Mouse (Mus musculus): ENCODE data around the gene Gm4869. TPM values are rescaled to one million over a fixed set of nuclear protein-coding genes. Genes with fewer than 3 reads are reported as not detected.
"Not testable (repeated sequence)": the region's sequence is repeated elsewhere in the genome, so short reads cannot be mapped to it uniquely, and the experiment has no call there.

The Gm4869 gene
- total and polyA plus RNA-seq, 2 experiments from 2014 or later = not detected

GRCm38 (mm10) chr5:140481458-140481857 lies 36.0 kb downstream of the Gm4869 start:
- WGBS = 79% methylated on average over 4 of the region's 4 CpGs
- ATAC-seq (ENCODE audit: low FRiP score) (no peak), DNase-seq (ENCODE audit: low spot score) (no peak)
- no peaks in the 10 kb centered on the region for H3K4me1 ChIP-seq (ENCODE audit: insufficient read depth, low read length)
- TF ChIP-seq CTCF (IDR thresholded peaks at IDR 0.05) = no peak
- H3K9ac ChIP-seq (replicated peaks; ENCODE audit: low read length, poor library complexity, severe bottlenecking) = no peak overlapping the region
- H3K27me3 ChIP-seq (ENCODE audit: insufficient read depth, low read length) = no peaks in the 10 kb centered on the region
- H3K4me3 ChIP-seq (ENCODE audit: low read depth, low read length) = no peak overlapping the region
- no peaks in the 10 kb centered on the region for H3K36me3 ChIP-seq (ENCODE audit: insufficient read depth, low read length)
- H3K4me2 ChIP-seq (ENCODE audit: low read depth, low read length, poor library complexity, severe bottlenecking) = no peak overlapping the region
- no peaks in the 10 kb centered on the region for H3K9me3 ChIP-seq (ENCODE audit: low read length)
- no peak overlapping the region for H3K27ac ChIP-seq (ENCODE audit: low read depth, low read length)

DNA sequence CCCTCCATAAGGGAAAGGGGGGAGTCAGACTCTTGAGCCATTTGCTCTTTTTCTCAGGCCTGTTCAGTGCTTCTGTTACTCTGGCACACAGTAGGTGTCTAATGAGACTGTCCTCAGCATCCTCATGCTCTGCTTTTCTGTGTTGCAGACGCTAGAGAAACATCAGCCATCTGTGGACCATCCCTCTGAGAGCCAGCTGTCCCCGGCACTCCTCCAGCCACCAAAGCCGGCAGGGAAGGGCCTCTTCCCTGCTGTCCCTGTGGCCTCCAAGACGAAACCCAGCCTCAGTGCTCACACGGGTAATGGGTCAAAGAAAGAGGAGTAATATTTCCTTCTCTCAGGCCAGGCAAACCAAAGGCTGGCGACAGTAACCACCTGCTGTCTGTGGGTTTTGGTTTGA lies 45.7 kb downstream of the Gm4869 start:
- Histone ChIP-seq H3K27ac (ENCODE audit: low read depth, low read length) (no peak overlapping the region), H3K4me3 (ENCODE audit: low read depth, low read length) (no peak overlapping the region), H3K9ac (replicated peaks; ENCODE audit: low read length, poor library complexity, severe bottlenecking) (no peak overlapping the region), H3K36me3 (ENCODE audit: insufficient read depth, low read length) (no peaks in the 10 kb centered on the region), H3K4me2 (ENCODE audit: low read depth, low read length, poor library complexity, severe bottlenecking) (no peak overlapping the region), H3K9me3 (ENCODE audit: low read length) (no peaks in the 10 kb centered on the region), H3K4me1 (ENCODE audit: insufficient read depth, low read length) (no peaks in the 10 kb centered on the region), H3K27me3 (ENCODE audit: insufficient read depth, low read length) (no peaks in the 10 kb centered on the region)
- no peak for TF ChIP-seq CTCF (IDR thresholded peaks at IDR 0.05)
- DNase-seq (ENCODE audit: low spot score) = no peak
- 65% methylated on average over 6 of the region's 6 CpGs for WGBS
- ATAC-seq (ENCODE audit: low FRiP score) = no peak

- H3K4me1 ChIP-seq (ENCODE audit: insufficient read depth, low read length) = no peaks in the 10 kb centered on the region
- H3K36me3 ChIP-seq (ENCODE audit: insufficient read depth, low read length) = no peaks in the 10 kb centered on the region
- no peak overlapping the region for H3K27ac ChIP-seq (ENCODE audit: low read depth, low read length)
- 44% methylated on average over 11 of the region's 11 CpGs for WGBS
- H3K4me2 ChIP-seq (ENCODE audit: low read depth, low read length, poor library complexity, severe bottlenecking) = no peak overlapping the region
- H3K9me3 ChIP-seq (ENCODE audit: low read length) = no peaks in the 10 kb centered on the region
- no peak overlapping the region for H3K4me3 ChIP-seq (ENCODE audit: low read depth, low read length)
- DNase-seq (ENCODE audit: low spot score) (no peak), ATAC-seq (ENCODE audit: low FRiP score) (no peak)
- no peak for TF ChIP-seq CTCF (IDR thresholded peaks at IDR 0.05)
- H3K9ac ChIP-seq (replicated peaks; ENCODE audit: low read length, poor library complexity, severe bottlenecking) = no peak overlapping the region
- no peaks in the 10 kb centered on the region for H3K27me3 ChIP-seq (ENCODE audit: insufficient read depth, low read length)
These were observed 47.3 kb downstream of the Gm4869 start for GRCm38 (mm10) chr5:140492684-140493233.

DNA sequence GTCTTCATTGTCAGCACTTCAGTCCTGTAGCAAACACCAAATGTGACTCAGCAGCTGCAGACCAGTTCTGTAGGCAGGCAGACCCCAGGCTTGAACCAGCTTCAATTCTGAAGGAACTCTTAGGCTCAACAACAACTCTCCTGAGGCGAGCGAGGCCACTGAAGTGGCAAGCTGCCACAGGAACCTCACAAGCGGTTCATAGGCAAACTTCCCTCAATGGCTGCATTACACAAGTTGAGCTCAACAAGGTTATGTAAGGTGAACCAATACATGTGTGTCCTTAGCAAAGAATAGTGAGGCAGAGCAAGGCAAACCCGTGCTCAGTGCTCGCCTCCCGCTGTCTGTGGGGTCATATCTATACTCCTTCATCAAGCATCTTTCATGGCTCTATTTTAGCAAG lies 52.7 kb downstream of the Gm4869 start:
- H3K27ac ChIP-seq (ENCODE audit: low read depth, low read length) = no peak overlapping the region
- H3K9ac ChIP-seq (replicated peaks; ENCODE audit: low read length, poor library complexity, severe bottlenecking) = no peak overlapping the region
- H3K4me3 ChIP-seq (ENCODE audit: low read depth, low read length) = no peak overlapping the region
- H3K4me2 ChIP-seq (ENCODE audit: low read depth, low read length, poor library complexity, severe bottlenecking) = no peak overlapping the region
- H3K27me3 ChIP-seq (ENCODE audit: insufficient read depth, low read length) = no peaks in the 10 kb centered on the region
- 79% methylated on average over 6 of the region's 6 CpGs for WGBS
- DNase-seq (ENCODE audit: low spot score) (no peak), ATAC-seq (ENCODE audit: low FRiP score) (no peak)
- H3K9me3 ChIP-seq (ENCODE audit: low read length) = no peaks in the 10 kb centered on the region
- H3K4me1 ChIP-seq (ENCODE audit: insufficient read depth, low read length) = no peaks in the 10 kb centered on the region
- no peak for TF ChIP-seq CTCF (IDR thresholded peaks at IDR 0.05)
- no peaks in the 10 kb centered on the region for H3K36me3 ChIP-seq (ENCODE audit: insufficient read depth, low read length)

GRCm38 (mm10) chr5:140500736-140501135 lies 55.3 kb downstream of the Gm4869 start:
- no peak overlapping the region for H3K4me2 ChIP-seq (ENCODE audit: low read depth, low read length, poor library complexity, severe bottlenecking)
- no peak overlapping the region for H3K4me3 ChIP-seq (ENCODE audit: low read depth, low read length)
- H3K9me3 ChIP-seq (ENCODE audit: low read length) = no peaks in the 10 kb centered on the region
- H3K27me3 ChIP-seq (ENCODE audit: insufficient read depth, low read length) = no peaks in the 10 kb centered on the region; the same call in 1 of the 2 replicates
- H3K4me1 ChIP-seq (ENCODE audit: insufficient read depth, low read length) = no peaks in the 10 kb centered on the region
- no peak overlapping the region for H3K27ac ChIP-seq (ENCODE audit: low read depth, low read length)
- DNase-seq (ENCODE audit: low spot score) = no peak
- TF ChIP-seq CTCF (IDR thresholded peaks at IDR 0.05) = no peak
- no peak overlapping the region for H3K9ac ChIP-seq (replicated peaks; ENCODE audit: low read length, poor library complexity, severe bottlenecking)
- ATAC-seq (ENCODE audit: low FRiP score) = no peak
- no peaks in the 10 kb centered on the region for H3K36me3 ChIP-seq (ENCODE audit: insufficient read depth, low read length)
- WGBS = 90% methylated on average over 6 of the region's 6 CpGs

DNA sequence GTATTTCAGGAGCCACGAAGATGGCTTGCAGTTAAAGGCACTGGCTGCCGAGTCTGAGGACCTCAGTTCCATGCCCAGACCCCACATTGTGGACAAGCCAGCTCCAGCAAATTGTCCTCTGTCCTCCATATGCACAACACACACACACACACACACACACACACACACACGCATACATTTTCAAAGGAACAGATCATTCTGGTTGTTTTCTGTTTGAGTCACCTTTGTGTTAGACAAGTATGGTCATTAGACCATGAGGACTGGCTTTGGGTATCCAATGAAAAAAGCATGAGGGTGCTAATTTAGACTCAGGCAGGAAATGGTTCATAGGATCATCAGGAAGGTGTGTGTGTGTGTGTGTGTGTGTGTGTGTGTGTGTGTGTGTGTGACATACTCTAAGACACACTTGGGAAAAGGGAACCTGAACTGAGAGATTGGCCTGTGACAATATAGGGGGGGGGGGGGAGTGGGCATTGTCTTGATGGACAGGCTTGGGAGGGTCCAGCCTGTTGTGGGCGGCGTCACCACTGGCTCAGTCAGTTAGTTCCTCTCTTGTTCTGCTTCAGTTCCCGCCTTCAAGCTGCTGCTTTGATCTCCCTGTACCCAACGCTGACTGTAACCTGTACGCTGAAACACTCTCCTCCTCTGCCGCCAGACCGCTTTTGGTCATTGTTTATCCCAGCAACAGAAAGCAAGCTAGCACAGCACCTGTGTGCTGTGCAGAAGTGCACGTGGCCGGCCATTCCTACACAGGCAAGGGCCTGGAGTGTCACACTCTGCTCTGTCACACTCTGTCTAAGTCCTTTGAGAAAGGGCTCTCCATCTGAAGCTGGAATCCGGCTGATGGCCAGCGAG lies 56.8 kb downstream of the Gm4869 start:
- no peak for ATAC-seq (ENCODE audit: low FRiP score)
- Histone ChIP-seq H3K36me3 (ENCODE audit: insufficient read depth, low read length) (no peaks in the 10 kb centered on the region), H3K4me1 (ENCODE audit: insufficient read depth, low read length) (peaks cover 3% of the 10 kb centered on the region; the same call in 1 of the 2 replicates), H3K4me3 (ENCODE audit: low read depth, low read length) (no peak overlapping the region), H3K4me2 (ENCODE audit: low read depth, low read length, poor library complexity, severe bottlenecking) (no peak overlapping the region), H3K27me3 (ENCODE audit: insufficient read depth, low read length) (no peaks in the 10 kb centered on the region; the same call in 1 of the 2 replicates), H3K27ac (ENCODE audit: low read depth, low read length) (no peak overlapping the region), H3K9me3 (ENCODE audit: low read length) (no peaks in the 10 kb centered on the region), H3K9ac (replicated peaks; ENCODE audit: low read length, poor library complexity, severe bottlenecking) (no peak overlapping the region)
- 23% methylated on average over 12 of the region's 14 CpGs for WGBS
- TF ChIP-seq CTCF (IDR thresholded peaks at IDR 0.05) = no peak
- DNase-seq (ENCODE audit: low spot score) = no peak

GRCm38 (mm10) chr5:140502925-140503324 lies 57.5 kb downstream of the Gm4869 start:
- DNase-seq (ENCODE audit: low spot score); H3K36me3 ChIP-seq (ENCODE audit: insufficient read depth, low read length); H3K9ac ChIP-seq (replicated peaks; ENCODE audit: low read length, poor library complexity, severe bottlenecking); ATAC-seq (ENCODE audit: low FRiP score); H3K27me3 ChIP-seq (ENCODE audit: insufficient read depth, low read length); H3K9me3 ChIP-seq (ENCODE audit: low read length); H3K4me3 ChIP-seq (ENCODE audit: low read depth, low read length); H3K4me1 ChIP-seq (ENCODE audit: insufficient read depth, low read length); H3K27ac ChIP-seq (ENCODE audit: low read depth, low read length): not testable (repeated sequence)
- WGBS = 2% methylated on average over 12 of the region's 12 CpGs
- H3K4me2 ChIP-seq (ENCODE audit: low read depth, low read length, poor library complexity, severe bottlenecking) = 0 out of 2 replicates have a peak overlapping the region, but pooled peaks have one; percentile 12

Data from midbrain, postnatal 0 days (tissue).